Mouse (Mus musculus) liver, postnatal 0 days (tissue): ENCODE measurements around the gene Nhlrc3.

Experiments
- CTCF ChIP-seq: sonication (generic); IDR thresholded peaks from 2 replicates; pipeline ENCODE4 v1.5.1; 2016; ENCODE audit warnings: antibody characterized with exemption, low read depth
- EP300 ChIP-seq: IDR thresholded peaks from 2 replicates; pipeline ENCODE4 v1.6.1; 2016; ENCODE audit warnings: antibody characterized with exemption, low read depth, mild to moderate bottlenecking

GRCm38 (mm10) chr3:53412259-53412658 is 50.9 kb downstream of the Nhlrc3 start:
- no peak for TF ChIP-seq CTCF
- no peak for TF ChIP-seq EP300
